Mouse (Mus musculus) spleen, postnatal 4 days (tissue): ENCODE measurements around the gene Usp16.
A peak's percentile ranks its signal among the peaks of the same experiment; 100 is the strongest.

Experiments used
- DNase-seq, 2 experiments: peaks; one replicate each; pipeline ENCODE4 v3.0.0; 2022; ENCODE audit warnings: low spot score in 2 of 2

Gene Usp16

DNA sequence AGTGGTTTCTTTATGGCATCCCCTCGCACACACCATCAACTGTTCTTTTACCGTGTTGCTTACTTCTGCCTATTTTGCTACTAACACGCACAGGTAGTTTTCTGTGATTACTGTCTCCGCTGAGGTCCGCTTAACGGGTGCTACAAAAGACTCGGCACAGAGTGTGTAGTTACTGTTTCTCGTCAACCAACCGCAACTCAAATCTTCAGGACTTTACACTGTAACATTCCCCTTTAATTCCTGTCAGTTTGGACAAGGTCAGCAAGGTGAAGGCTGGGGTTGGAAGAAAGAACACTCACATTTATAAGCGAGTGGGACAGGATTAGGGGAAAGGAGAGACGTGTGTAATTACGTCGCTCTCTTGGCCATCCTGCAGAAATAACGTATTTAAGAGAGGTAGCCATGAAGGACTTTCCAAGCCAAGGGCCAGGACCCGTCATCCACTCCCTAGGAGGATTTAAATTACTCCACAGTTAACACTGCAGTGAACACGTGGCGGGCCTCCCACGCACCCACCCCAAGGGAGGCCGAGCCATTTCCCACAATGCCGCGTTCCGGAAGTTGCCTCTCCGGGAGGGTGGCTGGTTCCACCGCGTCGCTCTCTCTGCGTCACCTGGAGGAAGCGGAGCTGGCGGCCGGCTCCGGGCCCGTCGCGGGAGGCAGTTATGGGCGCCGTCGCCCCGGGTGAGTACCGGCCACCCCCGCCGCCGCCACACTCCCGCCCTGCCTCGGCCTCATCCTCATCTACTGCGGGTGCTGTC, at the start of gene Usp16:
TSS of gene Usp16 (plus strand) at position 285 of the 761 bp plus-strand sequence.
- peak; percentile 86 to 92 for DNase-seq

DNA sequence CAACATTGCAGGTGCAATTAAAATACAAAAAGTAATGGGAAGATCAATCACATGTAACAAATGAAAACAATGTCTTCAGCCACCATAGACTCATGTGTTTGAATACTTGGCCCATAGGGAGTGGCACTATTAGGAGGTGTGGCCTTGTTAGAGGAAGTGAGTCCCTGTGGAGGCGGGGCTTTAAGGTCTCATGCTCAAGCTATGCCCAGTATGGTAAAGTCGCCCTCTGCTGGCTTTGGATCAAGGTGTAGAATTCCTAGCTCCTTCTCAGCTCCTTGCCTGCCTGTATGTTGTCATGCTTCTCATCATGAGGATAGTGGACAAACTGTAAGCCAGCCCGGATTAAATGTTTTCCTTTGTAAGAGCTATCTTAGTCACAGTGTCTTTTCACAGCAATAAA, 49.5 kb upstream of the Usp16 start:
- peak; percentile 43 to 70 for DNase-seq

DNA sequence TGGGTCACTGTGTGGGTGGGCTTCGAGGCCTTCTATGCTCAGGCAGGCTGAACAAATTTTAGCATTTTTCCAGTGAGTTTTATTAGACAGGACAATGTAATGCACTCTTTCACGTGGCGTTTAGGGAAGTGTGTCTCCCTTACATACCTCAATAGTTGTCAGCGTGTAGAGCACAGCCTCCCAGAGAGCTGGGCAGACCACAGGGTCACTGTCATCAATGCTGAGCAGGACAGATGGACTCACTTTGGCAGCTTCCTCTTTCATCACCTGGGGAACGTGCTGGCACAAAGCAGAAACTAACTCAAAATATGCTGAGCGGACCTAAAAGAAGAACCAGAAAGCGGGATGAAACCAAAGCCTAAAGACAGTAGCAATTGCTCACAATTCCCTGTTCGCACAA, 33.8 kb upstream of the Usp16 start:
- DNase-seq, result no peak

DNA sequence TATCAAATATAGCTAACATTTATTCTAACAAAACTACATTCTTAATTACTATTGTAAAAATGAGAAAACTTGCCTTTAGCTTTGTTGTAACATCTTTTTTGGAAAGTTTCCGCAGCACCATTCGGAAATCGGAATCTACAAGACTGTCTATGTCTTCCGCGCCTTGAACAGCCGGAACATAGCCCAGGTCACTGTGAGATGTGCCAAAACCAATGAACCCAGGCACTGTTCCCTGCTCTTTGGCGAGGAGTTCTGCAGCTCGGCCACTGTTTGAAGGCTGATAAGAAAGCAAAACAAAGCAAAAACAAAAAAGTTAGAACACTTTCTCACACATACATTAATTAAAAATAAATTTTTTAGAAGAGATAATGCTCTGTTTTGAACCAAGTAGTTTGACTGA, 27.0 kb upstream of the Usp16 start:
- no peak for DNase-seq

DNA sequence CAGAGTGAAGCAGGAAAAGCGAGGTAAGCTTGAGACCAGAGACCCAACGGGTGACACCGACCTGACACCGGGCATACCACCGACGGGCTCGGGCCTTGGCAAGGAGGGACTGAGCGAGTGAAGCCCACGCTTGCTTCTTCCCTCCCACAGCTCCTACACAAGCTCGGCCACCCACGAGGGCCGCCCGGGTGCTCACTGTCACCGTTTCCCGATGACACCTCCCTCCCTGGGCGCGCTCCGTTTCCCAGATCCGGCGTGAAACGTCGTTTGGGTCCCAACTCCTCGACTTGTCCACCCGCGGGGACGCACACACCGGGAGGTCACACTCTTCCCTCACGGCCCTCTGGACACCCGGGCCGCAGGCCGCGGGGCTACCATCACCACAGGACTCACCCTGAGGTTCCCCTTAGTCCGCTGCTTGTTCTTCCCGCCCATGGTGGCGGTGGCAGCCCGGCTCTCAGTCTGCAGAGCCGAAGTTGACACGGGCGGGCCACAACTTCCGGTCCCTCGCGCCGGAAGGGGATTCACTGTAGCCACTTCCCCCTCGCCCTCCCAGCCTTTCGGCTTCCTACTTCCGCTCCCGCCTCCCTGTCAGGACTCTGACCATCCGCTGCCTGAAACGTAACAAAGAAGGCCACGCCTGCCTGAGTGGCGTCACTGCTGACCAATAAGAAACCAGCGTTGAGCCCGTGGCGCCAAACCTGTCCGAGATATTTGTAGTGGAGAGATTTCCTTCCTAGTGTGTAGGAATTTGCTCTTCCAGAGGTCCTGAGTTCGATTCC, 22.3 kb upstream of the Usp16 start, which contains the start of gene Ltn1:
TSS of gene Ltn1 (minus strand) at position 580 of the 782 bp plus-strand sequence.
- DNase-seq, result peak; percentile 96 to 97

DNA sequence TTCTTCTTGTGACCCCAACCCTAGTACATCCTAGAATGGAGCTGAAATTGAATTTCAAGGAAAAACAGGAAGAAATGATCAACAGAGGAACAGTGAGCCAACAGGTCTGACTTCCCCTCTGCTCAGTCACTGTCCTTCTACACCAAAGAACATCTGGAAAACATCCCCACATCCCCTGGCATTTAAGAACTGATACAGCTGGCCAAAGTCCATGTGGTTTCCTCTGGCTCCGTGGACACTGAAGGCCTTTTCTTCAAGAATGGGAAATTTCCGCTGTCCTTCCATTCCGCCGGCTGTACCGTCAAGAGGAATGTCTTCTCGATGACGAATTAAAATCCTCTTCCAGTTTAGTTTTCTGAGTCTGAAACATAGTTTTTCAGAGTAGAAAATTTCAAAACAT, 20.2 kb upstream of the Usp16 start:
- DNase-seq, result peak in 1 of 2 experiments; percentile 49

DNA sequence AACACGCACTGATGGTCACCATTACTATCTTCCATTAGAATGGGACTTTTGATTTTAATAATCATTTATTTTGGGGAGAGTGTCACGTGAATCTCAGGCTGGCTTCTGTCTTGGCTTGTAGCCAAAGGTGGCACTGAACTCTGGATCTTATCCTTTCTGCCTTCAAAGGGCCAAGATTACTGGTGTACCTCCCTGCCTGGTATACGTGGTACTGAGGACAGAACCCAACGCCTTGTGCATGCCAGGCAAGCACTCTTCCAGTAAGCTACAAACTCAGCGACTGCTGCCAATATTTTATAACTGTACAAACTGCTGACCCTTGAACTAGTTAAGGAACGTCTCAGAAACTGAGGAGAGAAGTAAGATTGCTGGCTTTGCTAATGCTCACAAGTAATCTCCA, 19.6 kb upstream of the Usp16 start:
- DNase-seq, result no peak

DNA sequence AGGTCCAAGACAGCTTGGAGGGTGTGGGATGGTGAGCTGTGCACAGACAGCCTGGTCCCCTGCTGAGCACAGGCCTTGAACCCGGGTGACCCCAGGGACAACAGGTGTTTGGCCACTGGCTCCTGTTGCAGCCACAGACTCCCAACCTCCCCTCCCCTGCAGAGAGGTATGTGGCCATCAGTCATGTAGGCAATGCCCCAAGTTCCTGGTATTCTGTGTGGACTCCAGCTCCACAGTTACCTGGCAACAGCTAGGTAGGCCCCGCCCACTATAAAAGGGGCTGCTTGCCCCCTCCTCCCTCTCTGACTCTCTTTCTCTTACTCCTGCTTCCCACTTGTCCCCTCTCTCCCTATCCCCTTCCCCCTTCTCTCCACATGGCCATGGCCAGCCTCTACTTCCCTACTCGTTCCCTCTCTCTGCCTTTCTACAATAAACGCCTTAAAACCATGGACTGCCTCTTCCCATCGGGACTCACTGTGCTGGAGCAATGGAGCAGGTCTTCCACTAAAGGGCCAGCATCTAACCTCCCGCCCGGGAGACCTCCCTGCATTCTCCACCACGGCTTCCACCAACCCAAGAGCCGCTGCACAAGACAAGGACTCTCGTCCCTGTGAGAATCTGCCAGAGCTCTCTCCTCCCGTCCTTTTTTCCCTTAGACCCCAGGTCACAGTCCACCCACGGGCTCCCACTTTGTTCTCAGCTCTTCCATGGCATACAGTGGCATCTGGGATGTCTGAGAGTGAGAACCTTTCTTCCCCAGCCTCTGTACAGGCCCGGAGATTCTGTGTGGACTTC, 18.9 kb upstream of the Usp16 start:
- DNase-seq, result peak in 1 of 2 experiments; percentile 61

DNA sequence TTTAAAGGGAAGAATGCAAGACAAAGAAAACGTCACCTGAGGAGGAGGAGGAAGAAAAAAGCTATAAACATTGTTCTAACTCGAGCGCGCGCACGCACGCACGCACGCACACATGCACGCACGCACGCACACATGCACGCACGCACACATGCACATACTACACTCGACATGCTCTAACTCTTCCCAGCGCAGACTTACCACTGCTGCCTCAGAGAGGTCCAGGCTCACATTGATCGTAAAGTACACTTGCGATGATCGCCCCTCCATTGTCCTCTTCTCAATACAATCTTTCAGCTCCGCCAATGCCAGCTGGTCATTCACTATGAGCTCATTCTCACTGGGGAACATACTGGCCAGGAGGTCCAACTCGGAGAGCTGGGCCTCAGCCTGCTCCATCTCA, 17.4 kb upstream of the Usp16 start:
- peak in 1 of 2 experiments; percentile 51 for DNase-seq

DNA sequence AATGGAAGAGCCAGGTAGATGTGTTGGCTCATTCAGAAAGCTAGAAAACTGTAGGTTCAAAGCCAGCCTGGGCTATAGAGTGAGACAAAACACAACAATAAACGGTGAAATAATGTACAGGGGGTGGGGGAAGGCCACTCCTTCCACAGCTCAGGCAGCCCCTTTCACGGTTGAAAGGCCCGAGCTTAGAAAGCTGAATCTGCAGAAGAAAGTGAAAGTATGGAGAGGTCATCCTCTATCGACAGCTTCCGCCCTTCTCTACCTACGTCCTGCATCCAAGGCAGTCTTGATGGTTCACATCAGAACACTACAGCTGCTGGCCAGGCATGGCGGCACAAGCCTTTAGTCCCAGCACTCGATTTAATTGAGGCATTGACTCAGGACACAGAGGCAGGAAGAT, 15.8 kb upstream of the Usp16 start:
- no peak for DNase-seq

DNA sequence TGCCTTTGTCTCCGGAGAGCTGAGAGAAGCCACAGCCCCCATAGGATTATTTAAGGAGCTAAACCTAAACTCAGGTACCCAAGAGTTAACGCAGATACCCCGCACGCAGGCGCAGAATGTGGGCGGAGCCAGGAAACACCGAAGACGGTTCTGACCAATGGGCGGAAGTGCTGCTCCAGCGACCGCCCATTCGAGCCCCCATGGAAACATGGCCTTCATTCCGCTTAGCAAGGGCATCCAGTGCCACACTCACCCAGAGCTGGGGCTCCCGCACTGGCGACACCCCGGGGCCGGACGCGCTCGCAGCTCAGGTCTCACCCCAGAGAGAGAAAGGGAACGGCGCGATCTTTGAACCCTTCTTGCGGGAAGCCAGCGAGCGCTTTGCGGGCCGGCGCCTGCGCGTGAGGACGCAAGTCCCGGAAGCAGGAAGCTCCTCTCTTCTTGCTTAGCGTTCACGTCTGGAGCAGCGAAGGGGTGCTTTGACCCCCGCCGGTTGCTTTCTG, 14.3 kb upstream of the Usp16 start, which contains the start of gene Rwdd2b:
TSS of gene Rwdd2b (minus strand) at position 390 of the 503 bp plus-strand sequence.
- DNase-seq, result peak; percentile 91 to 96

DNA sequence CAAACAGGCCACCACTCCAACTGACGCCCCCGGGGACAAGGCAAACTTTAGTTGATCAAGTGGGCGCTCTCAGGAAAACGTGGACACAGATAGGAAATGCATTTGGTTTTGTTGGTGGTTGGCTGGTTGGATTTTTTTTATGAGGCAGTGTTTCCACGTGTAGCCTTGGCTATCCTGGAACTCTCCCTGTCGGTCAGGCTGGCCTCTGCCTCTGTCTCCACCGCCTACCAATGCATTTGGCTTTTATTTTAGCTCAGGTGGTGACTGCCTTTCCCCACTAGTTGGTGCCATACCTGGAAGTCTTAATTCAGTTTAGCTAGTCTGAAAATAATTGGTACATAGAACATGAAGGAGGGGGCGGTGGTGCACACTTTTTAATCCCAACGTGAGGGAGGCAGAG, 13.4 kb upstream of the Usp16 start:
- DNase-seq, result no peak

DNA sequence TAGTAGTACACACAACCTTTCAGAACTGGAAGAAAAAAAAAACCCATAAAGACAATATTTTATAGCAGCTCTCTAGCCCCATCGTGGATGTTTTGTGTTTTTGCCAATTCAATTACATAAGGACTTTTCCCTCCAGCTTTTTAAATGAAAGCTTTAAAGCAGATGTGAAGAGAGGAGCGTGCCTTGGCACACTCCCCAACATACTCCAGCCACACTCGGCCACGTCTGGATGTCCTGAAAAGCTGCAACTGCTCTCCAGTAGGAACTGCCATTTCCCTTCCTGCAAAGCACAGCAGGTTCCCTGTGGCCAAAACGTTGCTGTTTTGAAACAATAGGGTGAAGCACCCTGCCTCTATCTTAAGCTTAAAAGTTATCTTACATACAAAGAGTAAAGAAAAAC, 12.2 kb upstream of the Usp16 start:
- DNase-seq, result no peak

DNA sequence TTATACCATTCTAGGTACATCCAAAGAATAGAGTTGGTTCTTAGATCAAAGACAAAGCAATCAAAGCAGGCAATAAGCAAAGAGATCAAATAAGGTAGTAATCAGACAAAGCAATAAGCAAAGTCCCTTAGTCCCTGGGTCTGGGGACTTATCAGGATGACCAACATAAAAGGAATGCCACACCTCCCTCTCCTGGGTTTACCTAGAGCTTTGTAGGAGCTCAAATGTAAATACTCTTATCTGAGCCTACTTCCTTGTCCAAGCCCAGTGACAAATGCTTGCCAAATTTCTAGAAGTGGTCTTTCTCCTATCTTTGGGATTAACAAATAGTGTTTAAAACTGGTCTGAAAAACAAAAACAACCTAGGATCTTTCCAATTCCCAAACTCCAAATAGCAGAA, 11.3 kb upstream of the Usp16 start:
- DNase-seq, result no peak

DNA sequence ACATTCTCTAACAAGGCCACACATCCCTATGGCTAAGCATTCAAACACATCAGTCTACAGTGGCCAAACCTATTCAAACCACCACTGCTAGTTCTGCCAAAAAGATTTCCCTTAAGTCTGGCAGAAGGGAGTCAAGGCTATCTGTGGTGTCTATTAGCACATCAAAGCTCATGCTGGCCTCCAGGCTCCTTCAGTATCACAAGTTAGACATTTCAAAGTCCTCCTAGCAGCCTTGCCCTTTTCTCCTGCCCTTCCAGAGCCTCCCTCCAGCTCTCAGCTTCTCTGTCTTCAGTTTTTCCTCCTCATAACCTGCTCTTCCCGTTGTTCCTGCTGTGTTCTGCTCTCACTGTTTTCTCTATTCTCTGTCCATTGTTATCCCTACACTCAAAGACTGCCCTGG, 10.4 kb upstream of the Usp16 start:
- DNase-seq, result no peak

DNA sequence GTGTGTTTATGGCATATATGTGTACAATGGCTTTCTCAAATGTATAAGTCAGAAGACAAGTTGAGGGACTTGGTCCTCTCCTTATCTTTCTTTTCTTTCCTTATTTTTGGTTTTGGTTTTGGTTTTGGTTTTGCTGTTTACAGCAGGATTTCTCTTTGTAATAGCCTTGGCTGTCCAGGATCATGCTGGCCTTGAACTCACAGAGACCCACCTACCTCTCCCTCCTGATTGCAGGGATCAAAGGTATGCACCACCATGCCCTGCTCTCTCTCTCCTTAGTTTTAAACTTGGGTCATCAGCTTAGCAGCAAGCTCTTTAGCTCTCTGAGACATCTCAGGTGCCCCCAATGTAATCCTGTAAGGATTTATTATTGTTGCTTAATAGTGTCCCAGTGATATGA, 9.4 kb upstream of the Usp16 start:
- DNase-seq, result no peak

DNA sequence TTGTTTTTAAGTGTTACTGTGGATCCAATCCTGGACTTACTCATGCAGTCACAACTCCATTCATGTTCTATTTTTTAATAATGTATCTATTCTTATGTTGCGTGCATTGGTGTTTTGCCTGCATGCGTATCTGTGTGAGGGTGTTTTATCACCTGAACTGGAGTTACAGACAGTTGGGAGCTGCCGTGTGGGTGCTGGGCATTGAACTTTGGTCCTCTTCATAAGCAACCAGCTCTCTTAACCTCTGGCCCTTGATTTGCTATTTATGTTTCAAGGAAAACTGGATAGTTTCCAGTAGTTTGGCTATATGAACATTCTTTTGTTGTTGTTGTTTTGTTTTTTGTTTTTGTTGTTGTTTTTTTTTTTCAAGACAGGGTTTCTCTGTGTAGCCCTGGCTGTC, 9.0 kb upstream of the Usp16 start:
- no peak for DNase-seq

DNA sequence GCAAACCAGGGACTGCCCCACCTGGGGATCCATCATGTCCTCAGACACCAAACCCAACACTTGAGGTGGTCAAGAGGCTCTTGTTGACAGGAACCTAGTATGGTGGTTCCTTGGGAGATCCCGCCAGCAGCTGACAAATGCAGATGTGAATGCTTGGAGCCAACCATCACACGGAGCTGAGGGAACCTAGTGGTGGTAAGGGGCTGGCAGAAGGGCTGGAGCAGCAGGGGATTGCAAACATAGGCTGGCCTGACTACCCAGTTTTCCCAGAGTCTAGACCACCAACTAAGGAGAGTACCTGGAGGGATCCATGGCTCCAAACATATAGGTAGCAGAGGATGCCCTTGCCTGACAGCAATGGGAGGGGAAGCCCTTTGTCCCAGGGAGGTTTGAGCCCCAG, 1.3 kb upstream of the Usp16 start:
- DNase-seq, result peak in 1 of 2 experiments; percentile 57

DNA sequence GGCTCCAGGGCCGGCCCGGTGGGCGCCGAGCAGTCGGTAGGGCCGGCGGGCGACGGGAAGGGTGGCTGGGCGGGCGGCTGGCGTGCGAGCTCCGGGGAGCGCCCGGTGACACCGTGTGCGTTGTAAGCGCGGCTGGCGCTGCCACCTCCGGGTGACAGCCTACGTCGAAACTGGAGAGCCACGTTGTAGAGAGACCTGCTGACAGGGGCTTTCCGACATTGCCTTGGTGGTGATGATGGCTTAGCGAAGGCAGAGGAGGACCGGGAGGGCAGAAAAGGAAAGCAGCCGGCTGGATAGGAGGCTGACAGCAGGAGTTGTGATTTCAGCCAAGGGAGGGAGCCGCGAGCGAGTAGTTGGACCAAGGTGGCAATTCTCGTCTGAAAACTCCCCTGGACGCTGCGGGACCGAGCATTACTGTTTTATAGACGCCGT, 693 bp downstream of the Usp16 start:
- DNase-seq, result no peak

DNA sequence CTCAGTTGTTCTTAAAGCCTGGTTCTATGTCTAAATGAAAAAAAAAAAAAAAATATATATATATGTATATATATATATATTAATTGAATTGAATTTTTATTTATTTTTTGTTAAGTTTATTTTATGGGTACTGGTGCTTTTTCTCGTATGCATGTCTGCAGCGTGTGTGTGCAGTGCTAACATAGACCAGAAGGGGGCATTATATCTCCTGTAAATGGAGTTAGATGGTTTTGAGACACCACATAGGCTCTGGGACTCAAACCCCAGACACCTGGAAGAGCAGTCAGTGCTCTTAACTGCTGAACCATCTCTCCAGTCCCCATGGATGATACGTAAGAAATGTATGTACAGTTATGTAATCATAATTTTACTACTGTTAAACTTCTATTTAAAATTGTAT, 4.2 kb downstream of the Usp16 start:
- DNase-seq, result peak in 1 of 2 experiments; percentile 53

DNA sequence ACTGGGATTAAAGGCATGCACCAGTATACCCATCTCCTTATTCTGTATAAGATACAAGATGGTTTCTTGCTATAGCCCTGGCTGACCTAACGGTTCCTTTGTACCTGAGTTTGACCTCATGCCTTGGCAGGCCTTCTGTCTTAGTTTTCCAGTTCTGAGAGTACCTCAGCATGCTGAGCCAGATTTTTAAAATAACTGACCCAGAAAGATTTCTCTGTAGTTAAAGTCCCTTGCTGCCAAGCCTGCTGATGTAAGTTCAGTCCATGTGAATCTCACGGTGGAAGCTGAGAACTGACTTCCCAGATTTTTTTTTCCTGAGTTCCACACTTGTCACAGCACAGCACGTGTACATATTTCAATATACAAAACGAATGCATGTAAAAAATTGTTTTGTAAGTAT, 16.1 kb downstream of the Usp16 start:
- DNase-seq, result no peak

DNA sequence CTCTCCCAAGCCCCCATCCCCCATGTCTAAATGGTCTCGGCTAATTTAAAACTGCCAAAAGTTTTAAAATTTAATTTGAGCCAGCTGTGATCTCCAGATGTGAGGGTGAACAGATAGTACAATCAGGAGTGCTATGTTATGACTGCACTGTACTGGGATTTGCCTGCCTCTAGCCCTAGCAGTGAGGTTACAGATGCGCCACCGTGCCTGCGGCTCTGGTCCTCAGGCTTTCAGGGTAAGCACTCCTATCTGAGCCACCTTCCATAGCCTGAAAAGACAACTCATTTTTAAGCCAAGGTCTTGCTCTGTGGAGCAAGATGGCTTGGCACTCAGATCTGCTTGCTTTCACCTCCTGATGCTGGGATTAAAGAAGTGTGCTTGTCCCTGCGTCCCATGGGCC, 29.9 kb downstream of the Usp16 start:
- no peak for DNase-seq
